Mouse (Mus musculus) kidney, adult 11 months (tissue): Measurements from ENCODE around the gene Ghr.

Experiments
- DNase-seq: peaks from one replicate; pipeline ENCODE4 v3.0.0; 2022

Gene Ghr

DNA sequence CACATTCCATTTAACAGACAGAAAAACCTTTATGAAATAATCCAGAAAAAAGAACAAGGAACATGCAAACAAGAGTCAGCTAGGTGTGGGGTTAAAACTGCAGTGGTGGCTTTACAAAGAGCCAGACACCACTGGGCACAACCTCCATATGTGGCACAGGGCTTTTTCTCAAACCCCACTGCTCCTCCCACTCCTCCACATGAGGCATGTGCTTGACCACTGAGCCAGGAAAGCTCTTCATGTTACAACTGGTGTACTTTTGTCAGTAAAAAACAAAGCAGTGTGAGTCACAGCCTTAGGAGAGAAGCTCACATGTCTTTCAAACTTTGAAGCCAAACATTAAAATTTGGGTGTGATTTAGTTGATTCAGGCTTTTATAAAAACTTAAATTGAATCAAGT lies 302.1 kb downstream of the Ghr start:
- no peak for DNase-seq

DNA sequence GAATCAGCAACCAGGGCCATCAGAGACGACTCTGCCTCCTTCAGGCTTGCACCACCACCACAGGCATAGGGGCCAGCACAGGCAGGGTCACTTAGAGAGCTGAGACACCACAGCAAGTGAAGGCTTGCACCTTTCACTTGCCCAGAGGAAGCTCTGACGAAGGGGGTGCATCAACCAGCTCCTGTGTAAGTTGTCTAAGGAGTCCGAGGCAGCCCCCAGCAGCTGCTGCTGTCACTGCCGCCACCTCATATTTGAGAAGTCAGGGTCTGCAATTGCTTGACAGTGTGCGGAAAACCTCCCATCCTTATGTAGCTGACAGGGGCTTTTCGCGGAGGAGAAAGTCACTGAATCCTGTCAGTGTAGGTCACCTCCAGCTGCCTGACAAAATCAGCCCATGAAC lies 304.1 kb downstream of the Ghr start:
- DNase-seq, result no peak

GRCm38 (mm10) chr15:3277391-3277790 lies 305.9 kb downstream of the Ghr start:
- DNase-seq, result no peak

- DNase-seq, result no peak
These were observed 310.1 kb downstream of the Ghr start for GRCm38 (mm10) chr15:3273191-3273590.

DNA sequence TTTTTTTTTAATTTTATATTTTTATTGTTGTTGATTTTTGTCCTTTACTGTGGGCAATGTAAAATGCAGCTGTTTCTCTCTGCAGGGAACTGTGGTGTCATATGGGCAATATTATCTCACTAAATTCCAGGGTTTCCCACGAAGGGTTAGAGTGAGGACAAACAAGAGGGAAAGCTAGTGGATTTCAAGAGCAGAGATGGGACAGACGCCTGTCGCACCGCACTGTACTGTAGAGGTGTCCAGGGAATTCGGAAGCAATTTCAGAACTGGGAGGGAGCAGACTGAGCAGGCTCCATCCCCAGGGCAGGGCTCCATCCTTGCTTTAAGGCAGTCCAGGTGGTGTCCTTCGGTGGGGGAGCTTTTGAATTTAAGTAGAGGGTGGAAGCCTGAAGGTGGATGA lies 312.1 kb downstream of the Ghr start:
- DNase-seq, result no peak

GRCm38 (mm10) chr15:3270646-3271077 lies 312.6 kb downstream of the Ghr start:
- peak; percentile 89 for DNase-seq

- peak; percentile 34 for DNase-seq
These were observed 313.2 kb downstream of the Ghr start for GRCm38 (mm10) chr15:3269996-3270645.

GRCm38 (mm10) chr15:3269496-3269895 lies 313.8 kb downstream of the Ghr start:
- DNase-seq, result no peak

DNA sequence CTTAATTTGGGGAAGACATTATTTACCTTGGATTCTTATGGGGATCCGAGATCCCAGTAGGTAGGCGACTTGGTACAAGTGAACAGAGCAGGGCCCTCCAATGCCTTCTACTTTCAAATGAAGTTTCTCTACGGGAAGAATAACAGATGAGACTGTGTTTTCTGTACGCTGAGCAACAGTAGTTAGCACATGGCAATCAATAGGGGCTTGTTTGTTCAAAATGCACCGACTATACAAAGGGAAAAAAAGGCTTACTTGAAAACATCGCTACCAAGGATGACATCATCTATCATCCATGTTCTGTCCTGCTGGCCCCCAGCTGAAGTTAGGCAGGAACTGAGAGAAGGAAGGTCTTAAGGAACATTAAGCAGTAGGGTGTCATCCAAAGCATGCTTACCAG lies 315.0 kb downstream of the Ghr start, which contains the start of gene Selenop:
Selenop (plus strand) TSS at position 301 of the 400 bp plus-strand sequence.
- no peak for DNase-seq
